Mouse (Mus musculus) kidney, adult 2 months (tissue): ENCODE results near the gene Fermt2. TPM values are rescaled to one million over a fixed set of nuclear protein-coding genes. Genes with fewer than 3 reads are reported as not detected.

Source experiments
- DNase-seq: peaks from one replicate; pipeline ENCODE4 v3.0.0; 2021
- H3K27ac ChIP-seq: fragments of 200-500 bp; 2 replicates; pipeline ENCODE4 v1.5.1; 2012; ENCODE audit warnings: low read depth, low read length, control low read depth, inconsistent platforms; ENCODE audit not compliant: insufficient read depth
- H3K27me3 ChIP-seq: fragments of 200-500 bp; replicated peaks from 2 replicates; pipeline ENCODE4 v1.6.1; 2012; ENCODE audit warnings: mild to moderate bottlenecking, moderate library complexity, low read length, inconsistent platforms; ENCODE audit not compliant: control insufficient read depth, insufficient read depth
- H3K36me3 ChIP-seq: fragments of 200-500 bp; 2 replicates; pipeline ENCODE4 v1.6.1; 2012; ENCODE audit warnings: mild to moderate bottlenecking, moderate library complexity, low read length, inconsistent platforms; ENCODE audit not compliant: control insufficient read depth, insufficient read depth
- H3K4me1 ChIP-seq: fragments of 200-500 bp; 2 replicates; pipeline ENCODE4 v1.6.1; 2011; ENCODE audit warnings: low read length; ENCODE audit not compliant: control insufficient read depth, insufficient read depth
- H3K4me3 ChIP-seq: fragments of 200-500 bp; 2 replicates; pipeline ENCODE4 v1.5.1; 2011; ENCODE audit warnings: mild to moderate bottlenecking, low read depth, low read length, control low read depth; ENCODE audit not compliant: insufficient read depth
- CTCF ChIP-seq: fragments of 200-500 bp; conservative IDR thresholded peaks from 2 replicates; pipeline ENCODE4 v1.5.1; 2011; ENCODE audit warnings: low read depth, mild to moderate bottlenecking, control low read depth, low read length, moderate library complexity, mixed read lengths; ENCODE audit not compliant: insufficient read depth, insufficient read length
- POLR2A ChIP-seq: fragments of 200-500 bp; IDR thresholded peaks from one replicate; pipeline ENCODE4 v1.6.1; 2011; ENCODE audit warnings: low read depth, low read length, control low read depth
- WGBS: fragments of 180-500 bp; shearing (Covaris S2); methylation state at CpG from one replicate; pipeline ENCODE4 v1.1.7; 2018; 5-methylcytosine and 5-hydroxymethylcytosine counted together
- polyA plus RNA-seq: library from polyadenylated mRNA; depleted of rRNA; stranded (reverse); fragments of >200 nt; gene quantifications from 2 replicates; pipeline ENCODE4 v1.2.3, GENCODE M21; 2012

Fermt2 gene
- polyA plus RNA-seq, 1 experiment = 47.2 TPM

DNA sequence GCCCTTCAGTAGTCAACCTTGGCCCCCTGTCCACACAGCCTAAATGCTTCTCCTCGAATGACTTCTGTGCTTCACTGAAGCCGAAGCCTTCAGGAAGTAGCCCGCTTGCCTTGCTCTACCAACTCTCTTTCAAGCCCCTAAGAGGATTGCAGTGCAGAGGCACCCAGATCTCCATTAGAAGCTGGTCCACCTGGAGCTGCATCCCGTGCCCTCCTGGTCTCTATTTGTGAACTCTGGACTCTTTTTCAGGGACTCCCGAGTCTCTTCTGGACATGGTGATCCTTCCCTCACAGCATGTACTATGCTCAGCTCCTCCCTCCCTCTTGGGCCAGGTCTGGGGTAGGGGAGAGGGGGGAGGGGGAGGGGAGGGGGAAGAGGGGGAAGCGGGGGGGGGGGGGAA lies 14.1 kb upstream of the Fermt2 start:
- no peak for TF ChIP-seq POLR2A
- no peak for TF ChIP-seq CTCF
- Histone ChIP-seq H3K4me1 (peaks cover 8% of the 10 kb centered on the region), H3K27ac (peak overlapping the region; percentile 8; the same call in 1 of the 2 replicates), H3K27me3 (no peaks in the 10 kb centered on the region), H3K4me3 (no peak overlapping the region), H3K36me3 (no peaks in the 10 kb centered on the region)
- DNase-seq = peak; percentile 63
- 41% methylated on average over 5 of the region's 6 CpGs for WGBS

DNA sequence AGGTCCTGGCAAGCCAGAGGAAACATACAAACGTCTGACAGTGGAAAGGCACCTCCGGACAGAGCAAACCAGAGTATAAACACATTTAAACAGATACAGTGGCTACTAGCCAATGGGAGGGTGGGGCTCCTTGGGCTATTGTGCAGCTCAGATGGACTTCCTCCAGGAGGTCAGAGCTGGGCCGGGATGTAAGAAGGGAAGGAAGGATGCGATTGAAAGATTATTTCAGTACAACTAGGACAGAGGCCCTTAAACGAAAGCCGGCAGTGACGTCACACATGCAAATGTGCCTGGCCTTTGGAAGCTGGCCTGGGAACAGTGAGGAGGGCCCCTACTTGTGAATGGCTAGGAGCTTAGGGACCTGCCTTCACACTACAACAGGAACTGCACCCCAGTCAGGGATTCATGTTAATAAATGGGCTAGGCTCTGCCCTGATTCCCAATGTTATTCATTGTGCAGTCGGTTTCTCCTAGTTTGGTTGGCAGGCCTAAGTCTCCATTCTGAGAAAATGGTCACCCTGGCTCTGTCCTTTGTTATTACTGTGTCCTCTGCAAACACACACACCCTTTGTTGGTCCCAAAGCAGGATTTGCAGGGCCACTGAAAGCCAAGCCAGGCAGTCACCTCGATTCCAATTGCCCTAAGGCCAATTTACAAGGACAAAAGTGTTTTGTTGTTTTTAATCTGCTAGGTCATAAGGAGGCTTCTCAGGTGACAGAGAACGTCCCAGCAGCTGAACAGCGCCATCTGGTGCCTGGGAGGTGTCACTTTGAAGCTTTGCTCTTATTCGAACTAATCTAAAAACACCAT lies 9.9 kb upstream of the Fermt2 start:
- TF ChIP-seq CTCF (peak; percentile 94), POLR2A (no peak)
- no peaks in the 10 kb centered on the region for H3K27me3 ChIP-seq
- DNase-seq = peak; percentile 92
- H3K36me3 ChIP-seq = no peaks in the 10 kb centered on the region
- 15% methylated on average over 12 of the region's 12 CpGs for WGBS
- peaks cover 8% of the 10 kb centered on the region for H3K4me1 ChIP-seq
- no peak overlapping the region for H3K4me3 ChIP-seq
- peak overlapping the region; percentile 83 for H3K27ac ChIP-seq

DNA sequence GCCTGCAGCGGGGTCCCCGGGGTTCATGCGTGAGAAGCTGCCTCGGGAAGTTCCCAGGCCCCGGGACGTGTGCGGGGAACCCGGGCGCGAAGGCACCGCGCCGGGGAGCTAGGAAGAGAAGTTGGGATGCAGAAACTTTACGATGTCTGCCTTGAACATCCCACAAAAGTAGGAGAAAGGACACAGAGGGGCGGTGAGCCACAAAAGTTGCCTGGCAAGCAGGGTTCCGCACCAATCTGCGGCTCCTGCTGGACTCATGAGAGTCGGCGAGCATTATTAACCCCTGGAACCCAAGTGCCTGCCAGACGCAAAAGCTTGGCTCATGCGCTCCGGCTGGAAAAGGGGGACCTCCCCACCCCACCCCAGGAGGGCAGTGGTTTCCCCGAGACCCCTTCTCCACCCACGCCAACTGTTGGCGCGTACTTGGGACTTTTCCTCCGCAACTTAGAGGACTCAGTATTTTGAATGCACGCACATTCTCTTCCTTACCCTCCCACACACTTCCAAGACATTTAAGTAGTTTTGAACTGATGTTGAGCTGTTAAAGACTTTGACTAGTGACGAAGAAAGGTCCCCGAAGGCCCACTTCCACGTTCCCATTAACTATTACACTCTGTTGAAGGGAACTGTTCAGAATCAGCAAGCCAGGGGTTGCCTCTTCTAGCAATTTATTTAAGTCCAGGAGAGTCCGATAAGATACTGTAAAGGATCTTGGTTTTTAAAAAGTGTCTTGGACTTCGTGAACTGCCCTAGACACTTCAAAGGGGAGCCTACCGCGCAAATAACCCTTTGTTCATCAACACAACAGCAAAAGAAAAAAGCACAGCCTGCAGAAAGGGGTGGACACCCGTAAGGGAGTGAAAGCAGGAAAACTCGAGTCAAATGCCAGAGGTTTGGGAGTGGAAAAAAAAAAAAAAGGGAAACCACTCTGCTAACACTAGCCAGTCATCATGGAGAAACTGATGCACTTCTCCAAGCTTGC lies 737 bp upstream of the Fermt2 start:
- H3K4me3 ChIP-seq = peak overlapping the region; percentile 88
- DNase-seq = no peak
- no peaks in the 10 kb centered on the region for H3K36me3 ChIP-seq
- peak overlapping the region; percentile 93 for H3K27ac ChIP-seq
- TF ChIP-seq POLR2A (peak; percentile 43), CTCF (no peak)
- peaks cover 16% of the 10 kb centered on the region for H3K4me1 ChIP-seq
- no peaks in the 10 kb centered on the region for H3K27me3 ChIP-seq
- 1% methylated on average over 37 of the region's 37 CpGs for WGBS

DNA sequence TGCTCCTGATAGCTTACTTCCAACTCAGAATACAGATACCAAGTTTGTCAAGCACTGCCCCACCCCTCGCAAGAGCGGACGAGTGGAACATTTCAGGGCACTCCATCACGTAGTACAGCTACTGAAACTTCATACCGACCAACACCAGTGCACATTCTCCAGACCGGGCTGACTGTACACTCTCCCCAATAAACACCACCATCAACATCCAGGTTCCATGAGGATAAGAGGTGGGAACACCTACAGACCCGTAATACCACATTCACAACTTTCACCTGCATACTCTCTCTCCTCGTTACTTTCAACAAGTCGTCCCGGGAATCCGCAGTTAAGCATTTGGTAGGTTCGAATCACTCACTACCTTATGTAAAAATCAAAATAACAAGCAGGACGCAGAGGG lies 1.1 kb downstream of the Fermt2 start:
- TF ChIP-seq CTCF (no peak), POLR2A (no peak)
- WGBS = 2% methylated on average over 13 of the region's 13 CpGs
- no peaks in the 10 kb centered on the region for H3K36me3 ChIP-seq
- H3K4me3 ChIP-seq = peak overlapping the region; percentile 88
- peaks cover 27% of the 10 kb centered on the region for H3K4me1 ChIP-seq
- peak; percentile 47 for DNase-seq
- no peaks in the 10 kb centered on the region for H3K27me3 ChIP-seq
- H3K27ac ChIP-seq = peak overlapping the region; percentile 80

DNA sequence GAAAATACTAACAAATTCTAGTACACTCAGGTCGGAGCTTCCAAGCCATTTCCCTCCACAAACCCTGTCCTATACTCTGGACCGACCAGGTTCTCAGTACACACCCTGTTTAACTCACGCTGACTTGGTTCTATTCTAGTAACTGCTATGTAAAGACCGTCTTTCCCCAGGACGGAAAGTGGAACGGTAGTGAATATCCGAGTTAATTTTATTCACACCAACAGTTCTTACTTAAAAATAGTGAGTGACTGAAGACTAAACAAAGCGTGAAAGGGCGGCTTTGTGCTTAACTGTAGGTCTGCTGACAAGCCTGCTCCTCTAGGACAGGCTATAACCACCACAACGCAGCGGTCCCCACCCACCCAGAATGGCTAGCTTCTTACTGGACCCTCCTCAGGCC lies 14.1 kb downstream of the Fermt2 start:
- H3K27ac ChIP-seq = no peak overlapping the region
- TF ChIP-seq CTCF (no peak), POLR2A (no peak)
- WGBS = 73% methylated on average over 11 of the region's 11 CpGs
- DNase-seq = no peak
- H3K27me3 ChIP-seq = no peaks in the 10 kb centered on the region
- peaks cover 28% of the 10 kb centered on the region for H3K4me1 ChIP-seq
- no peaks in the 10 kb centered on the region for H3K36me3 ChIP-seq
- no peak overlapping the region for H3K4me3 ChIP-seq

DNA sequence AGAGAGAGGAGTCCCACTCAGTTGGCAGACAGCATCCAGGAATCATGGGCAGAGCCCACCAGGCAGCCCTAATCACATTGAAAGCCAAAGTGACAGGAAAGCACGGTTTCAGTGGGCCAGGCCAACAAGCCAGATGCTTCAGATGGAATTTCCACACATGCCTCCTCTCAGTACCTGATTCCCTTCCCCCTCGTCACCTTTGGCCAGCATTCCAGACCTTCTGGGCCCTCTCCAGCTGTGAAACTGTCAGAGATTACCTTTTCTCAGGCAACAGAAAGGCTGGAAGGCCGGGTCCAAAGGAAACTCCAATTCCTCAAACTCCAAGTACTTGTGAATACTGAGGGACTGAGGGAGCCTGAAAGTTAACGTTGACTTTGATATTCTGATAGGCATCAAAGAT lies 19.1 kb downstream of the Fermt2 start:
- H3K36me3 ChIP-seq = no peaks in the 10 kb centered on the region
- H3K27ac ChIP-seq = peak overlapping the region; percentile 69
- H3K4me1 ChIP-seq = peaks cover 41% of the 10 kb centered on the region
- 21% methylated on average over 4 of the region's 4 CpGs for WGBS
- DNase-seq = peak; percentile 93
- TF ChIP-seq CTCF (no peak), POLR2A (no peak)
- H3K27me3 ChIP-seq = no peaks in the 10 kb centered on the region
- no peak overlapping the region for H3K4me3 ChIP-seq
